Mouse (Mus musculus): Measurements from ENCODE around the gene Gja8.

Gja8 gene

GRCm38 (mm10) chr3:96880385-96880784 is 45.4 kb downstream of the Gja8 start:
- no peak for DNase-seq (ENCODE audit: low read depth, low spot score)

DNA sequence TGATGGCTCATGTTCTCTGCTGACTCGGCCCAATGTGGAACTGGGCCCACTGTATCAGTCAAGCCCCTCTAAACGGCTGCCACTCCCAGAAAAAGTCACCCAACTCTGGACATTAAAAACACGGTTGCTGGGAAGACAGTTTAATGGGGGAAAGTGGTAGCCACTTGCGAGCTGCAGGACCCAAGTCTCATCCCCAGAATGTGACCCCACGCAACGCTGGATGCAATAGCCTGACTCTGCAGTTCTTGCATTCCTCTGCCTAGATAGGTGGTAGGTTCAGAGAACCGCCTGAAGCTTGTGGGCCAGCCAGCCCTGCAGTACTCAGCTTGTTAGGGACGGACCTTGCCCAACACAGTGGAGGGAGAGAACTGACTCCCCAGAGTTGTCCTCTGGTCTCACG is 46.3 kb downstream of the Gja8 start:
- no peak for DNase-seq (ENCODE audit: low read depth, low spot score)

- no peak for DNase-seq (ENCODE audit: low read depth, low spot score)
These were observed 50.8 kb downstream of the Gja8 start for GRCm38 (mm10) chr3:96874808-96875571.

GRCm38 (mm10) chr3:96872501-96872900 is 53.3 kb downstream of the Gja8 start:
- DNase-seq (ENCODE audit: low read depth, low spot score), result no peak

GRCm38 (mm10) chr3:96871070-96871469 is 54.8 kb downstream of the Gja8 start:
- DNase-seq (ENCODE audit: low read depth, low spot score), result no peak

- DNase-seq (ENCODE audit: low read depth, low spot score), result no peak
These were observed 55.5 kb downstream of the Gja8 start for GRCm38 (mm10) chr3:96870270-96870669.

- no peak for DNase-seq (ENCODE audit: low read depth, low spot score)
These were observed 56.7 kb downstream of the Gja8 start for GRCm38 (mm10) chr3:96869091-96869490.

DNA sequence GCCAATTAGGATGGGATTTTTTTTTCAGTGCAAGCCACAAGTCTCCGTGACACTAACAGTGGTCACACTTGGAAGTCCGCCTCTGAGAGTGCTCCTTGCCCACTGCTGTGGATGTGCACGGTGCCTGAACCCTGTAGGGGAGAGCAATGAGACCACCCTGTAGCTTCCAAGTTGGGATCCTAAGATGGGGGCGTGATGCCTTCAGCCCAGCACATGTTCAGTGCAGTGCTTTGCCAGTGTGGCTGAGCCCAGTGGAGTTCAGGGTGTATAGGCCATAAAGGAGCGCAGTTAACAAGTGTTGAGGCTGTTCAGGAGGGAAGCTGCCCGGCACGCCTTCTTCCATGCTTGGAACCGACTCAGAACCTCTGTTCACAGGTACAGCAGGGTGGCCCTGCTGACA is 57.3 kb downstream of the Gja8 start:
- DNase-seq (ENCODE audit: low read depth, low spot score), result no peak

DNA sequence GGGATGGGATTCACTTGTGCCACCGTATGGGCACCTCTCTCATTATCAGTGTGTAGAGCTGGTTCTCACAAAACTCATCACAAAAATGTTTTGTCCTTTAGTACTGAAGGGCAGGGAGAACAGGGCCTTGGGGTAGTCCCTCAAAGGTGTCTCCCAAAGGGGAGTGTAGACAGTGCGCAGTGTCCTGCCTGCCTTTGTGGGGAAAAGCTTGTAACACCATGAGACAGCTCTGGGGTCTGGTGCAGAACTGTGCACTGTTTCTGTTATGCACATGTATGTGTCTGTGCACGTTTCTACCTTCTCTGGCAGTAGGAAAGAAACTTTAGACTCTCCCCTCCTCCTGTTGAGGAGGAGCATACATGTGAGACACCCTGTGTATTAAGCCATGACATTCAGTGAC is 58.0 kb downstream of the Gja8 start:
- no peak for DNase-seq (ENCODE audit: low read depth, low spot score)
